Mouse (Mus musculus): ENCODE results near the gene 4930435E12Rik. TPM values are rescaled to one million over a fixed set of nuclear protein-coding genes. Genes with fewer than 3 reads are reported as not detected.
"Not testable (repeated sequence)": the region's sequence is repeated elsewhere in the genome, so short reads cannot be mapped to it uniquely, and the experiment has no call there.

Gene 4930435E12Rik
- polyA plus RNA-seq, 1 experiment = not detected

- peaks cover 2% of the 10 kb centered on the region; the same call in 1 of the 2 replicates for H3K4me1 ChIP-seq (ENCODE audit: control insufficient read depth, insufficient read depth, insufficient read length, low read length)
- 80% methylated on average over 5 of the region's 5 CpGs for WGBS
- H3K36me3 ChIP-seq (ENCODE audit: control insufficient read depth, insufficient read depth, low read length) = no peaks in the 10 kb centered on the region
- TF ChIP-seq POLR2A (IDR thresholded peaks at IDR 0.05; ENCODE audit: low read depth, low read length) (no peak), CTCF (IDR thresholded peaks at IDR 0.05; ENCODE audit: extremely low read depth, insufficient read length, insufficient replicate concordance, low read depth, low read length) (no peak)
- H3K4me3 ChIP-seq (ENCODE audit: low read depth, low read length) = no peak overlapping the region
- no peak overlapping the region for H3K27ac ChIP-seq (ENCODE audit: insufficient read depth, low read depth, low read length)
- H3K27me3 ChIP-seq (ENCODE audit: control insufficient read depth, insufficient read depth, low read length) = no peaks in the 10 kb centered on the region
Observed at GRCm38 (mm10) chr16:38810196-38810595, 18.4 kb downstream of the 4930435E12Rik start.

GRCm38 (mm10) chr16:38807796-38808195, 20.8 kb downstream of the 4930435E12Rik start:
- H3K36me3 ChIP-seq (ENCODE audit: control insufficient read depth, insufficient read depth, low read length); H3K4me3 ChIP-seq (ENCODE audit: low read depth, low read length); H3K4me1 ChIP-seq (ENCODE audit: control insufficient read depth, insufficient read depth, insufficient read length, low read length); H3K27me3 ChIP-seq (ENCODE audit: control insufficient read depth, insufficient read depth, low read length); H3K27ac ChIP-seq (ENCODE audit: insufficient read depth, low read depth, low read length): not testable (repeated sequence)
- WGBS = 92% methylated on average over 5 of the region's 5 CpGs

- WGBS = 42% methylated on average over 10 of the region's 10 CpGs
- no peaks in the 10 kb centered on the region for H3K36me3 ChIP-seq (ENCODE audit: control insufficient read depth, insufficient read depth, low read length)
- H3K4me1 ChIP-seq (ENCODE audit: control insufficient read depth, insufficient read depth, insufficient read length, low read length) = peaks cover 7% of the 10 kb centered on the region; the same call in 1 of the 2 replicates
- H3K27ac ChIP-seq (ENCODE audit: insufficient read depth, low read depth, low read length) = no peak within 1 kb of the TSS
- H3K4me3 ChIP-seq (ENCODE audit: low read depth, low read length) = no peak within 1 kb of the TSS
- TF ChIP-seq CTCF (IDR thresholded peaks at IDR 0.05; ENCODE audit: extremely low read depth, insufficient read length, insufficient replicate concordance, low read depth, low read length) (no peak), POLR2A (IDR thresholded peaks at IDR 0.05; ENCODE audit: low read depth, low read length) (no peak)
- no peaks in the 10 kb centered on the region for H3K27me3 ChIP-seq (ENCODE audit: control insufficient read depth, insufficient read depth, low read length)
Observed at GRCm38 (mm10) chr16:38800091-38800490, 28.5 kb downstream of the 4930435E12Rik start, which contains the start of gene Upk1b. Gene Upk1b, minus strand, starts transcription at chr16:38800328.

- Histone ChIP-seq H3K4me3 (ENCODE audit: low read depth, low read length) (no peak overlapping the region), H3K4me1 (ENCODE audit: control insufficient read depth, insufficient read depth, insufficient read length, low read length) (peaks cover 7% of the 10 kb centered on the region; the same call in 1 of the 2 replicates), H3K27me3 (ENCODE audit: control insufficient read depth, insufficient read depth, low read length) (no peaks in the 10 kb centered on the region), H3K36me3 (ENCODE audit: control insufficient read depth, insufficient read depth, low read length) (no peaks in the 10 kb centered on the region), H3K27ac (ENCODE audit: insufficient read depth, low read depth, low read length) (no peak overlapping the region)
- 85% methylated on average over 3 of the region's 3 CpGs for WGBS
- TF ChIP-seq CTCF (IDR thresholded peaks at IDR 0.05; ENCODE audit: extremely low read depth, insufficient read length, insufficient replicate concordance, low read depth, low read length) (no peak), POLR2A (IDR thresholded peaks at IDR 0.05; ENCODE audit: low read depth, low read length) (no peak)
Observed at GRCm38 (mm10) chr16:38798957-38799450, 29.5 kb downstream of the 4930435E12Rik start.

GRCm38 (mm10) chr16:38793120-38793519, 35.4 kb downstream of the 4930435E12Rik start:
- Histone ChIP-seq H3K27ac (ENCODE audit: insufficient read depth, low read depth, low read length) (no peak overlapping the region), H3K36me3 (ENCODE audit: control insufficient read depth, insufficient read depth, low read length) (no peaks in the 10 kb centered on the region), H3K4me3 (ENCODE audit: low read depth, low read length) (no peak overlapping the region), H3K27me3 (ENCODE audit: control insufficient read depth, insufficient read depth, low read length) (no peaks in the 10 kb centered on the region), H3K4me1 (ENCODE audit: control insufficient read depth, insufficient read depth, insufficient read length, low read length) (no peaks in the 10 kb centered on the region)
- TF ChIP-seq POLR2A (IDR thresholded peaks at IDR 0.05; ENCODE audit: low read depth, low read length) = no peak
- TF ChIP-seq CTCF (IDR thresholded peaks at IDR 0.05; ENCODE audit: extremely low read depth, insufficient read length, insufficient replicate concordance, low read depth, low read length) = no peak
- WGBS = 75% methylated on average over 6 of the region's 6 CpGs

GRCm38 (mm10) chr16:38789966-38790365, 38.6 kb downstream of the 4930435E12Rik start:
- 41% methylated on average over 3 of the region's 3 CpGs for WGBS
- Histone ChIP-seq H3K36me3 (ENCODE audit: control insufficient read depth, insufficient read depth, low read length) (no peaks in the 10 kb centered on the region), H3K27ac (ENCODE audit: insufficient read depth, low read depth, low read length) (no peak overlapping the region), H3K4me1 (ENCODE audit: control insufficient read depth, insufficient read depth, insufficient read length, low read length) (no peaks in the 10 kb centered on the region), H3K27me3 (ENCODE audit: control insufficient read depth, insufficient read depth, low read length) (no peaks in the 10 kb centered on the region), H3K4me3 (ENCODE audit: low read depth, low read length) (no peak overlapping the region)
- no peak for TF ChIP-seq CTCF (IDR thresholded peaks at IDR 0.05; ENCODE audit: extremely low read depth, insufficient read length, insufficient replicate concordance, low read depth, low read length)

- Histone ChIP-seq H3K4me1 (ENCODE audit: control insufficient read depth, insufficient read depth, insufficient read length, low read length) (no peaks in the 10 kb centered on the region), H3K36me3 (ENCODE audit: control insufficient read depth, insufficient read depth, low read length) (no peaks in the 10 kb centered on the region), H3K27me3 (ENCODE audit: control insufficient read depth, insufficient read depth, low read length) (no peaks in the 10 kb centered on the region), H3K4me3 (ENCODE audit: low read depth, low read length) (no peak overlapping the region), H3K27ac (ENCODE audit: insufficient read depth, low read depth, low read length) (no peak overlapping the region)
- WGBS = 85% methylated on average over 2 of the region's 2 CpGs
- TF ChIP-seq CTCF (IDR thresholded peaks at IDR 0.05; ENCODE audit: extremely low read depth, insufficient read length, insufficient replicate concordance, low read depth, low read length) (no peak), POLR2A (IDR thresholded peaks at IDR 0.05; ENCODE audit: low read depth, low read length) (no peak)
Observed at GRCm38 (mm10) chr16:38789016-38789415, 39.5 kb downstream of the 4930435E12Rik start.

GRCm38 (mm10) chr16:38785301-38785700, 43.2 kb downstream of the 4930435E12Rik start:
- 88% methylated on average over 7 of the region's 7 CpGs for WGBS
- no peaks in the 10 kb centered on the region for H3K36me3 ChIP-seq (ENCODE audit: control insufficient read depth, insufficient read depth, low read length)
- TF ChIP-seq POLR2A (IDR thresholded peaks at IDR 0.05; ENCODE audit: low read depth, low read length) (no peak), CTCF (IDR thresholded peaks at IDR 0.05; ENCODE audit: extremely low read depth, insufficient read length, insufficient replicate concordance, low read depth, low read length) (no peak)
- H3K27ac ChIP-seq (ENCODE audit: insufficient read depth, low read depth, low read length) = no peak overlapping the region
- peaks cover 4% of the 10 kb centered on the region; the same call in 1 of the 2 replicates for H3K4me1 ChIP-seq (ENCODE audit: control insufficient read depth, insufficient read depth, insufficient read length, low read length)
- H3K27me3 ChIP-seq (ENCODE audit: control insufficient read depth, insufficient read depth, low read length) = no peaks in the 10 kb centered on the region
- no peak overlapping the region for H3K4me3 ChIP-seq (ENCODE audit: low read depth, low read length)
